Mouse (Mus musculus) brain, embryonic 14.5 days (tissue): ENCODE results near the gene Ctnnd2. TPM values are rescaled to one million over a fixed set of nuclear protein-coding genes. Genes with fewer than 3 reads are reported as not detected.

Source experiments
- DNase-seq: peaks from one replicate; pipeline ENCODE4 v3.0.0-alpha.2; 2011; ENCODE audit warnings: low read depth
- CTCF ChIP-seq: fragments of 200-500 bp; IDR thresholded peaks from 2 replicates; pipeline ENCODE4 v1.5.1; 2012; ENCODE audit warnings: inconsistent platforms, mild to moderate bottlenecking, moderate library complexity, borderline replicate concordance; ENCODE audit not compliant: insufficient read depth, insufficient read length; ENCODE audit errors: extremely low read depth
- POLR2A ChIP-seq: fragments of 200-500 bp; IDR thresholded peaks from 2 replicates; pipeline ENCODE4 v1.6.1; 2012; ENCODE audit warnings: mild to moderate bottlenecking, inconsistent platforms, borderline replicate concordance; ENCODE audit not compliant: poor library complexity, insufficient read depth, insufficient read length, severe bottlenecking; ENCODE audit errors: extremely low read depth
- polyA plus RNA-seq: library from polyadenylated mRNA; depleted of rRNA; stranded (reverse); fragments of >200 nt; gene quantifications from 2 replicates; pipeline ENCODE4 v1.2.3, GENCODE M21; 2012

Gene Ctnnd2
- polyA plus RNA-seq, 1 experiment: 105 TPM

GRCm38 (mm10) chr15:30471280-30471966, 299.0 kb downstream of the Ctnnd2 start:
- TF ChIP-seq POLR2A (no peak), CTCF (no peak)
- DNase-seq: peak; percentile 54

- TF ChIP-seq POLR2A (no peak), CTCF (no peak)
- DNase-seq: peak; percentile 86
These were observed 308.3 kb downstream of the Ctnnd2 start for GRCm38 (mm10) chr15:30480676-30481075.

- DNase-seq: peak; percentile 46
- TF ChIP-seq POLR2A (no peak), CTCF (no peak)
These were observed 334.1 kb downstream of the Ctnnd2 start for GRCm38 (mm10) chr15:30506476-30506875.

- TF ChIP-seq CTCF (no peak), POLR2A (no peak)
- DNase-seq: peak; percentile 56
These were observed 340.1 kb downstream of the Ctnnd2 start for GRCm38 (mm10) chr15:30512467-30512866.

GRCm38 (mm10) chr15:30513122-30513521, 340.7 kb downstream of the Ctnnd2 start:
- TF ChIP-seq CTCF (no peak), POLR2A (no peak)
- DNase-seq: peak; percentile 45

- peak; percentile 63 for DNase-seq
- TF ChIP-seq POLR2A (no peak), CTCF (no peak)
These were observed 343.0 kb downstream of the Ctnnd2 start for GRCm38 (mm10) chr15:30515425-30515824.

GRCm38 (mm10) chr15:30541459-30541858, 369.1 kb downstream of the Ctnnd2 start:
- no peak for DNase-seq
- no peak for TF ChIP-seq CTCF
- no peak for TF ChIP-seq POLR2A

- DNase-seq: peak; percentile 26
- TF ChIP-seq POLR2A: no peak
- no peak for TF ChIP-seq CTCF
These were observed 375.9 kb downstream of the Ctnnd2 start for GRCm38 (mm10) chr15:30548263-30548662.

- DNase-seq: no peak
- TF ChIP-seq POLR2A: no peak
- TF ChIP-seq CTCF: no peak
These were observed 378.6 kb downstream of the Ctnnd2 start for GRCm38 (mm10) chr15:30550956-30551355.

GRCm38 (mm10) chr15:30553910-30554406, 381.6 kb downstream of the Ctnnd2 start:
- TF ChIP-seq CTCF: no peak
- TF ChIP-seq POLR2A: no peak
- peak; percentile 43 for DNase-seq

- no peak for DNase-seq
- TF ChIP-seq CTCF: no peak
- no peak for TF ChIP-seq POLR2A
These were observed 383.4 kb downstream of the Ctnnd2 start for GRCm38 (mm10) chr15:30555787-30556186.

- DNase-seq: no peak
- no peak for TF ChIP-seq POLR2A
- no peak for TF ChIP-seq CTCF
These were observed 390.0 kb downstream of the Ctnnd2 start for GRCm38 (mm10) chr15:30562375-30562774.
